Mouse (Mus musculus) testis, adult 2 months (tissue): ENCODE data around the gene Sit1. TPM values are rescaled to one million over a fixed set of nuclear protein-coding genes. Genes with fewer than 3 reads are reported as not detected.

Source experiments
- H3K27ac ChIP-seq: fragments of 200-500 bp; 2 replicates; pipeline ENCODE4 v1.5.1; 2012; ENCODE audit warnings: low read depth, low read length; ENCODE audit not compliant: control insufficient read depth, insufficient read depth
- H3K27me3 ChIP-seq: fragments of 200-500 bp; 2 replicates; pipeline ENCODE4 v1.6.1; 2012; ENCODE audit warnings: mild to moderate bottlenecking, low read length, moderate library complexity; ENCODE audit not compliant: control insufficient read depth, insufficient read depth
- H3K36me3 ChIP-seq: fragments of 200-500 bp; 2 replicates; pipeline ENCODE4 v1.6.1; 2012; ENCODE audit warnings: mild to moderate bottlenecking, low read length; ENCODE audit not compliant: control insufficient read depth, insufficient read depth
- H3K4me1 ChIP-seq: fragments of 200-500 bp; 2 replicates; pipeline ENCODE4 v1.6.1; 2012; ENCODE audit warnings: low read length; ENCODE audit not compliant: control insufficient read depth, insufficient read depth
- H3K4me3 ChIP-seq: fragments of 200-500 bp; 2 replicates; pipeline ENCODE4 v1.5.1; 2012; ENCODE audit warnings: low read depth, mild to moderate bottlenecking, low read length, moderate library complexity, mixed read lengths; ENCODE audit not compliant: control insufficient read depth
- CTCF ChIP-seq: fragments of 200-500 bp; IDR thresholded peaks from 2 replicates; pipeline ENCODE4 v1.5.1; 2012; ENCODE audit warnings: low read depth, mild to moderate bottlenecking, inconsistent platforms, low read length, moderate library complexity; ENCODE audit not compliant: control insufficient read depth, insufficient read depth, insufficient replicate concordance
- POLR2A ChIP-seq: fragments of 200-500 bp; IDR thresholded peaks from 2 replicates; pipeline ENCODE4 v1.6.1; 2012; ENCODE audit warnings: low read depth, mild to moderate bottlenecking, inconsistent platforms, low read length, moderate library complexity; ENCODE audit not compliant: control insufficient read depth
- polyA plus RNA-seq: library from polyadenylated mRNA; depleted of rRNA; stranded (reverse); fragments of >200 nt; gene quantifications from 2 replicates; pipeline ENCODE4 v1.2.3, GENCODE M21; 2012

The Sit1 gene
- polyA plus RNA-seq, 1 experiment, result not detected

- Histone ChIP-seq H3K36me3 (no peaks in the 10 kb centered on the region), H3K27me3 (no peaks in the 10 kb centered on the region), H3K4me1 (peaks cover 6% of the 10 kb centered on the region), H3K27ac (no peak overlapping the region), H3K4me3 (no peak overlapping the region)
- no peak for TF ChIP-seq CTCF
- no peak for TF ChIP-seq POLR2A
These were observed 26.4 kb downstream of the Sit1 start for GRCm38 (mm10) chr4:43457124-43457523.

GRCm38 (mm10) chr4:43456470-43456869 is 27.1 kb downstream of the Sit1 start:
- Histone ChIP-seq H3K27me3 (no peaks in the 10 kb centered on the region), H3K4me1 (peaks cover 6% of the 10 kb centered on the region), H3K4me3 (no peak overlapping the region), H3K27ac (no peak overlapping the region), H3K36me3 (no peaks in the 10 kb centered on the region)
- TF ChIP-seq CTCF (no peak), POLR2A (no peak)

- H3K36me3 ChIP-seq, result no peaks in the 10 kb centered on the region
- no peaks in the 10 kb centered on the region for H3K27me3 ChIP-seq
- TF ChIP-seq POLR2A (no peak), CTCF (no peak; the same call in 1 of the 2 replicates)
- peaks cover 6% of the 10 kb centered on the region for H3K4me1 ChIP-seq
- no peak within 1 kb of the TSS; the same call in 1 of the 2 replicates for H3K4me3 ChIP-seq
- H3K27ac ChIP-seq, result no peak within 1 kb of the TSS
These were observed 29.3 kb downstream of the Sit1 start, which contains the start of gene Cd72 for GRCm38 (mm10) chr4:43454041-43454836. Gene Cd72 (minus strand): TSS chr4:43454628.

GRCm38 (mm10) chr4:43453413-43453812 is 30.1 kb downstream of the Sit1 start:
- H3K27me3 ChIP-seq, result no peaks in the 10 kb centered on the region
- H3K36me3 ChIP-seq, result no peaks in the 10 kb centered on the region
- H3K27ac ChIP-seq, result no peak overlapping the region
- TF ChIP-seq CTCF (no peak), POLR2A (no peak)
- peaks cover 6% of the 10 kb centered on the region for H3K4me1 ChIP-seq
- no peak overlapping the region for H3K4me3 ChIP-seq

- Histone ChIP-seq H3K36me3 (no peaks in the 10 kb centered on the region; the same call in 1 of the 2 replicates), H3K4me3 (no peak overlapping the region), H3K27ac (no peak overlapping the region), H3K27me3 (no peaks in the 10 kb centered on the region), H3K4me1 (peaks cover 5% of the 10 kb centered on the region)
- TF ChIP-seq CTCF, result no peak
- no peak for TF ChIP-seq POLR2A
These were observed 31.2 kb downstream of the Sit1 start for GRCm38 (mm10) chr4:43452315-43452714.

- no peaks in the 10 kb centered on the region for H3K27me3 ChIP-seq
- H3K4me3 ChIP-seq, result no peak overlapping the region
- peaks cover 10% of the 10 kb centered on the region for H3K4me1 ChIP-seq
- no peaks in the 10 kb centered on the region; the same call in 1 of the 2 replicates for H3K36me3 ChIP-seq
- no peak for TF ChIP-seq CTCF
- no peak for TF ChIP-seq POLR2A
- no peak overlapping the region for H3K27ac ChIP-seq
These were observed 35.0 kb downstream of the Sit1 start for GRCm38 (mm10) chr4:43448554-43448953.

GRCm38 (mm10) chr4:43447251-43447650 is 36.3 kb downstream of the Sit1 start:
- H3K4me3 ChIP-seq, result no peak overlapping the region
- H3K36me3 ChIP-seq, result no peaks in the 10 kb centered on the region; the same call in none of the 2 replicates
- peaks cover 8% of the 10 kb centered on the region for H3K4me1 ChIP-seq
- H3K27me3 ChIP-seq, result no peaks in the 10 kb centered on the region
- no peak overlapping the region for H3K27ac ChIP-seq
- TF ChIP-seq POLR2A (no peak), CTCF (no peak)

GRCm38 (mm10) chr4:43443511-43443910 is 40.0 kb downstream of the Sit1 start:
- Histone ChIP-seq H3K27ac (peak overlapping the region; percentile 96), H3K27me3 (no peaks in the 10 kb centered on the region)
- no peak for TF ChIP-seq CTCF
- TF ChIP-seq POLR2A, result no peak

More at GRCm38 (mm10) chr4:43443511-43443910, 40.0 kb downstream of the Sit1 start:
- Histone ChIP-seq H3K4me3 (peak overlapping the region; percentile 92), H3K36me3 (no peaks in the 10 kb centered on the region; the same call in none of the 2 replicates), H3K4me1 (peaks cover 10% of the 10 kb centered on the region)
